Mouse (Mus musculus): ENCODE results near the gene Klc4. TPM values are rescaled to one million over a fixed set of nuclear protein-coding genes. Genes with fewer than 3 reads are reported as not detected.
A peak's percentile ranks its signal among the peaks of the same experiment; 100 is the strongest.

The Klc4 gene
- 21.1 and 22.5 TPM in 2 replicates for polyA plus RNA-seq (2016; fragmentation: Nextera tagmentation; extraction: Ambion mirVana)

DNA sequence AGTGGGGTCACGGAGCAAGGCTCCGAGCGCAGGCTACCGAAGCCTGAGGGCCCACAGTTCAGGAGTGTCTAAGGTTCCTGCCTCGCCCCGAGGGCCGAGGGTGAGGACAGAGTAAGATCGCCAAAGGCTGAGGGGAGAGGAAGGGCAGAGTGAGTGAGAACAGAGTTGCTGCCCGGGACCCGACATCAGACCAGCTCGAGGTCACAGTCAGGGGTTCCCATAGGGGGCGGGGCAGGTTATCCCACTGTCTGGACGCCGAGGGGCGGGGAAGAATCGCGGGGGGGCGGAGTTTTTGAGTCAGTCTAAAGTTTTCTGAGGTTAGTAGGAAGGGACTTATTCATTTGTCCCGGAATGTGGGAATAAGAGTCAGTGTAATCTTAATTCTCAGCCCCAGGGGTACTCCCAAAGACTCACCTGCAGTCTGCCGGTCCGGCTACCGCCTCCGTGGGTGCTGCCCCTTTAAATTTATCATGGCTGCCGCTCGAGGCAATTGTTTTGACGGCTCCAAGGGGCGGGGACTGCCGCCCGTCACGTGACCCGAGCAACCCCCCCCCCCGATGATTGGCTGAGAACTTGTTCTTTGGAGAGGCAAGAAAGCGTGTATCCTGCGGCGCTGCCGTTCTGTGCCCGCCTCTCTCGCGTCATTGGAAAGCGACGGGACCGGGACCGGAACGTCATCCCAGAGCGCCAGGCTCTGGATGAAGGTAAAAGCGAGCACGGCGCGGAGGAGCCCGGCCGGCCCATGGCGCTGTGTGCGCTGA, at the start of gene Klc4, which contains the start of gene Mrpl2:
Gene Klc4 (minus strand): TSS at position 462 of the 761 bp plus-strand sequence.
Gene Mrpl2 (plus strand): TSS at position 669 of the 761 bp plus-strand sequence.
- Histone ChIP-seq H3K27me3 (ENCODE audit: insufficient read depth, poor library complexity, severe bottlenecking) (no peaks in the 10 kb centered on the region), H3K9me3 (no peaks in the 10 kb centered on the region), H3K4me3 (peak within 1 kb of the TSS; percentile 89), H3K27ac (peak within 1 kb of the TSS; percentile 93), H3K4me1 (peaks cover 36% of the 10 kb centered on the region), H3K36me3 (peaks cover 31% of the 10 kb centered on the region)
- peak; percentile 99 for DNase-seq (ENCODE audit: low spot score)
- WGBS, result under 1% methylated on average over 53 of the region's 53 CpGs

GRCm38 (mm10) chr17:46694517-46695063, 48.8 kb upstream of the Klc4 start:
- no peak for DNase-seq (ENCODE audit: low spot score)
- Histone ChIP-seq H3K9me3 (no peaks in the 10 kb centered on the region), H3K27ac (no peak overlapping the region), H3K4me1 (peaks cover 14% of the 10 kb centered on the region; the same call in 1 of the 2 replicates), H3K27me3 (ENCODE audit: insufficient read depth, poor library complexity, severe bottlenecking) (no peaks in the 10 kb centered on the region), H3K36me3 (peaks cover 41% of the 10 kb centered on the region), H3K4me3 (no peak overlapping the region)
- 95% methylated on average over 1 of the region's 1 CpGs for whole genome bisulfite sequencing

- H3K36me3 ChIP-seq, result peaks cover 45% of the 10 kb centered on the region
- DNase-seq (ENCODE audit: low spot score), result no peak
- 90% methylated on average over 2 of the region's 2 CpGs for WGBS
- no peaks in the 10 kb centered on the region for H3K9me3 ChIP-seq
- no peak overlapping the region for H3K27ac ChIP-seq
- no peaks in the 10 kb centered on the region for H3K27me3 ChIP-seq (ENCODE audit: insufficient read depth, poor library complexity, severe bottlenecking)
- peaks cover 10% of the 10 kb centered on the region; the same call in 1 of the 2 replicates for H3K4me1 ChIP-seq
- H3K4me3 ChIP-seq, result no peak overlapping the region
Measured at GRCm38 (mm10) chr17:46691390-46691789, 45.6 kb upstream of the Klc4 start.

- Histone ChIP-seq H3K36me3 (peaks cover 47% of the 10 kb centered on the region), H3K27me3 (ENCODE audit: insufficient read depth, poor library complexity, severe bottlenecking) (no peaks in the 10 kb centered on the region), H3K9me3 (no peaks in the 10 kb centered on the region), H3K27ac (no peak overlapping the region), H3K4me1 (peaks cover 6% of the 10 kb centered on the region; the same call in 1 of the 2 replicates), H3K4me3 (no peak overlapping the region)
- WGBS, result 66% methylated on average over 12 of the region's 12 CpGs
- no peak for DNase-seq (ENCODE audit: low spot score)
Measured at GRCm38 (mm10) chr17:46690665-46691064, 44.8 kb upstream of the Klc4 start.

DNA sequence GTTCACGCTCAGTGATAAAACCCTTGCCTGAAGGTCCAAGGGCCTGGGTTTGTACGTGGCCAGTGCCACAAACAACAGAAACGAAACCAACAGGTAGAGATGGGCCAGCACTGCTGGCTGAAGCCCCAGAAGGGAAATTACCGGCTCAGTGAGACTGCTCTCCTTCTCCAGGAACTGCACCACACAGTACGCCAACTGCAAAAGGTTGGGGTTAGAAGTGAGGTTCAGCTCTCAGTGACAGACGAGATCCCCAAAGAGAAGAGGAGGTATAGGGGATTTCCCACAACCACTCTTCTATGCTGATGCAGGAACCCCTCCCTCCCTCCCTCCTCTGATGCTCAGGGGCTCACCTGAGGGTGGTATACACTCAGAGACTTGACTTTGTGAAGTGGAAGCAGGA, 40.1 kb upstream of the Klc4 start:
- Histone ChIP-seq H3K27ac (no peak overlapping the region), H3K9me3 (no peaks in the 10 kb centered on the region), H3K4me1 (peaks cover 16% of the 10 kb centered on the region), H3K4me3 (no peak overlapping the region), H3K27me3 (ENCODE audit: insufficient read depth, poor library complexity, severe bottlenecking) (no peaks in the 10 kb centered on the region), H3K36me3 (peaks cover 66% of the 10 kb centered on the region)
- no peak for DNase-seq (ENCODE audit: low spot score)
- 90% methylated on average over 6 of the region's 6 CpGs for WGBS

DNA sequence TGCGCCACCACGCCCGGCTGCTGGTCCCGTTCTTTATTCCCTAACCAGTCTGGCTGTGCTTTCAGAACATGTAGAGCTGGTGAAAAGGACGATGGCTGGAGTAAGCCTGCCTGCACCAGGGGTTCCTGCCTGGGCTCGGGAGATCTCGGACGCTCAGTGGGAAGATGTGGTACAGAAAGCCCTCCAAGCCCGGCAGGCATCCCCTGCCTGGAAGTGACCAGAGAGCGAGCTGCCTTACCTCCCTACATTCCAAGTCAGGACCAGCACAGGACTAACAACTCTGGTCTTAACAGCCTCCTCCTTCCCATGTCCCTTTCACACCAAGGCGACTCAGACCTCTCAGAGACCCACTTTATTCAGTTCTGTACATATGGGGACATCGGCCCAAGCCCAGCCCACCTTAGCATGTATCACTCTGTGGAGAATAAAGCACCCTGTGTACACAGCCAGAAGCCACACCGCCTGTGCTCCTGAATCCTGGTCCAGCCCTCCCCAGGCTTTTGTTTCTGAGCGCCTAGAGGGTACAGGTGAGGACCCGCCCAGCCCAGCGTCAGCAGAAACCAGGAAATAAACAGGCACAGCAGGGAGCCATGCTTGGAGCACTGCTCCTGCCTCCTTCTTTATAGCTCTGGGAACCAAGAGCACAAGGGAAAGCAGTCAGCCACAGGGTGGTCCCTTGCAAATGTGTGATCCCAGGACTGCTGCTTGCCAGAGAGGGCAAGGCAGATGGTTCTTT, 37.0 kb upstream of the Klc4 start:
- DNase-seq (ENCODE audit: low spot score), result no peak
- peaks cover 65% of the 10 kb centered on the region for H3K36me3 ChIP-seq

GRCm38 (mm10) chr17:46681466-46682118, 35.8 kb upstream of the Klc4 start:
- Histone ChIP-seq H3K27me3 (ENCODE audit: insufficient read depth, poor library complexity, severe bottlenecking) (no peaks in the 10 kb centered on the region), H3K36me3 (peaks cover 65% of the 10 kb centered on the region), H3K9me3 (no peaks in the 10 kb centered on the region), H3K27ac (peak overlapping the region; percentile 87), H3K4me1 (peaks cover 37% of the 10 kb centered on the region), H3K4me3 (peak overlapping the region; percentile 78)
- 22% methylated on average over 12 of the region's 12 CpGs for WGBS
- DNase-seq (ENCODE audit: low spot score), result peak; percentile 74

More for the DNA sequence above, 37.0 kb upstream of the Klc4 start:
- peaks cover 34% of the 10 kb centered on the region for H3K4me1 ChIP-seq
- no peaks in the 10 kb centered on the region for H3K27me3 ChIP-seq (ENCODE audit: insufficient read depth, poor library complexity, severe bottlenecking)
- 82% methylated on average over 16 of the region's 16 CpGs for WGBS
- H3K4me3 ChIP-seq, result no peak overlapping the region
- no peaks in the 10 kb centered on the region for H3K9me3 ChIP-seq
- H3K27ac ChIP-seq, result no peak overlapping the region

DNA sequence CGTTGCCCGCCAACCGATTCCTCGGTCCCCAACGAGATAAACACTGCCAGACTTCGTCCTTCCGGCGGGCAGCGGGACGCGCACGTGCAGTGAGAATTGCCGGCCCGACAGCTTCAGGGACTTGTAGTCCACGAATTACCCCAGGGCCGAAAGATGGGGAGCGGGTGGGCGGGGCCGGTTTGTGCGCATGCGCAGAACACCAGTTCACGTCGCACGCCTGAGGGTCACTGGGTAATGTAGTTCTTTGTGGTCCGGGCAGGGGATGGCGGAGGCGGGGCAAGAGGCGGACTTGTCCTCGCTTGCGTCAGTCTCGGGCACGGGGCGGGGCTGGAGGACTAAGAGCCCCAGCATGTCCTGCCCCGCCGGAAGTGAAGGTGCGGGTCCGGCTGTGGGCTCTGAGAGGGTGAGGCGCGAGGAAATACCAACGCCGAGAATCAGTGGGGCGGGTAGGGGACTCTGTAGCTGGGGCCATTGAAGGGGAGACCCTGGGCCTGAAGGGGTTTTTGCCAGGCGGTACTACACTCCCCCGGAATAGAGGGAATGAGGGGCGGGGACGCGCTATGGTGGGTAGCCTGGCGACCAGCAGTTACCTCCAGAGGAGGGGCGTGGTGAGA, 35.0 kb upstream of the Klc4 start, which contains the start of gene Klhdc3:
Gene Klhdc3 (minus strand): TSS at position 155 of the 614 bp plus-strand sequence.
- DNase-seq (ENCODE audit: low spot score), result peak; percentile 100
- Histone ChIP-seq H3K36me3 (peaks cover 65% of the 10 kb centered on the region), H3K4me1 (peaks cover 37% of the 10 kb centered on the region), H3K9me3 (no peaks in the 10 kb centered on the region), H3K4me3 (peak within 1 kb of the TSS; percentile 78), H3K27ac (peak within 1 kb of the TSS; percentile 87), H3K27me3 (ENCODE audit: insufficient read depth, poor library complexity, severe bottlenecking) (no peaks in the 10 kb centered on the region)
- WGBS, result under 1% methylated on average over 49 of the region's 49 CpGs

DNA sequence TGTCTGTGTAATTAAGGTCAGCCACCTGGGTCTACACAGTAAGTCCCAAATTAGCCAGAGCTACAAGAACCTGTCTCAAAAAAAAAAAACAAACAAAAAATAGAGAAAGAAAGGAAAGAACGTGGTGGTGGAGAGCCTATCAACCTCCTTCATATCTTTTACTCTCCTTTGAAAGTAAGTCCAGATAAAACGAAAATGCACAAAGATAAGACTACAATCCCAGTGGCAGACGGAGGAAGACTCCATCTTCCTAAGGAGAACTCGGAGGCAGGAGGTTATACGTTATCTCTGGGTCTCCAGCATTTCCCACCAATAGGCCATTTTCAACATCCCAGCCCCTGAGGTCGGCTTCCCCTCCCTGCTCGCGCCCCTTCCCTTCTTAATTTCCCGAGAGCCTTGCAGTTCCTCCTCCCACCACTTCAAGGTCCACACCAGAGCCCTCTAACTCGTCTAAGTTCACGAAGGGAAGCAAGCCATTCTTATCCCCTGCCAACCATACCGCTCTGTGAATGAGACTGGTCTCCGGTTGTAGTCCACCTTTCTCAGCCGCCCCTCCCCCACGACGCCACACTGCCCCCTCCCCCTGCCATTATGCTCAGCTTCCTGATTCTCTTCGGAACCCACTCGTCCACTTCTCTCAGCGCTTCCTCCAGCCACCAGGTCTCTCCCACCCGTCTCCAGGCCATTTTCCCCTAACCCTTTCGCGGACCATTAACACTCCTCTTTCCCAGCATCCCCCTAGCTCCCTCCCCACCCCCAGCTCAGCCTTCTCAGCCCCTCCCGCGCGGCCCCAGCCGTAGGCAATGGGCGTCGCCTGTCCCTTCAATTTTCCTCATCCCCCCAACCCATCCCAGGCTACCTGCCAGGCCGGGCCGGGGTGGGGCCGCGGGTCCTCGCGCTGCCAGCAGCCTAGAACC, 34.3 kb upstream of the Klc4 start:
- Histone ChIP-seq H3K27me3 (ENCODE audit: insufficient read depth, poor library complexity, severe bottlenecking) (no peaks in the 10 kb centered on the region), H3K36me3 (peaks cover 65% of the 10 kb centered on the region), H3K4me3 (peak overlapping the region; percentile 78), H3K27ac (peak overlapping the region; percentile 87), H3K9me3 (no peaks in the 10 kb centered on the region), H3K4me1 (peaks cover 37% of the 10 kb centered on the region)
- DNase-seq (ENCODE audit: low spot score), result no peak
- WGBS, result 1% methylated on average over 34 of the region's 34 CpGs

DNA sequence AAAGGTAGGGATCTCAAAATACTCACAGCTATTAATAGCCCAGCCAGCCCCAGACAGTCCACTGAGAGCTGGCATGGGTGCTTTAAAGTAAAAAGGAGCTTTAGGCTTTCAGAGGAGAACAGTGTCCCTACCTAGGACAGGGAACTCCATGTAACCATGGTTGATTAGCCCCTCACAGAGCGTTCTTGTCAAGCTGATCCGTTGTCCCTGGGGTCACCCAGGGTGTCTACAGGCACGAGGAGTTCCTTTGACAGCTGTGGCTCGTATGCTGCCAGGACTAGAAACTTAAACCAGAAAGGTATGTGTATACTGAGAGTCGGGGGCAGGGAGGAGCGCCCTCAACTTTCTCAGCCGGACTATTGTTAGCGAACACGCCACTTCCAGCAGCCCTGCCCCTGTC, 33.1 kb upstream of the Klc4 start:
- H3K4me3 ChIP-seq, result peak overlapping the region; percentile 78
- H3K9me3 ChIP-seq, result no peaks in the 10 kb centered on the region
- peaks cover 41% of the 10 kb centered on the region for H3K4me1 ChIP-seq
- DNase-seq (ENCODE audit: low spot score), result peak; percentile 74
- WGBS, result 21% methylated on average over 9 of the region's 9 CpGs
- no peaks in the 10 kb centered on the region for H3K27me3 ChIP-seq (ENCODE audit: insufficient read depth, poor library complexity, severe bottlenecking)
- H3K36me3 ChIP-seq, result peaks cover 60% of the 10 kb centered on the region
- peak overlapping the region; percentile 87 for H3K27ac ChIP-seq

DNA sequence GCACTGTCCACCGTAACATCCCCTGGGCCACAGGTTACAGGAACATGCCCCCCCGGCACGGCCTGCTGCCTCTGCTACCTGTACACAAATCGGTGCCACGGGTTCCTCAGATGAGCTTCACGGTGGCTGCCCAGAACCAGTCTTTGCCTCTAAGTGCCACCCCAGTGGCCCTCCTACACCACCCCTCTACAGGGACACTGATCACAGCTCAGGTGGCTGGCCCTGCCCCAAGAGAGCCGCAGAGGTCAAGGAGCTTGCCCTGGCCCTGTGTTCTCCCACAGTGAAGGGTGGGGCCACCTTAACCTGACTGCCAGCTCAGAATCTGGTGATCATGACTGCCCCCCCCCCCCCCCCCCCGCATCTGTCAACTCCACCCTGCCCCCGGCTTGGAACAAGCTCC, 32.6 kb upstream of the Klc4 start, which contains the start of gene Mea1:
Gene Mea1 (plus strand): TSS at position 378 of the 400 bp plus-strand sequence.
- DNase-seq (ENCODE audit: low spot score), result no peak
- peaks cover 40% of the 10 kb centered on the region for H3K4me1 ChIP-seq

More for the DNA sequence above, 32.6 kb upstream of the Klc4 start, which contains the start of gene Mea1:
- WGBS, result 78% methylated on average over 8 of the region's 9 CpGs
- Histone ChIP-seq H3K27me3 (ENCODE audit: insufficient read depth, poor library complexity, severe bottlenecking) (no peaks in the 10 kb centered on the region), H3K36me3 (peaks cover 55% of the 10 kb centered on the region), H3K27ac (peak within 1 kb of the TSS; percentile 87), H3K9me3 (no peaks in the 10 kb centered on the region), H3K4me3 (peak within 1 kb of the TSS; percentile 78)

Measured in heart, embryonic 10.5 days (tissue).